Mouse (Mus musculus) cortical plate, adult 2 months (tissue): ENCODE results near the gene Pzp.

Source experiments
- CTCF ChIP-seq: fragments of 200-500 bp; IDR thresholded peaks from 2 replicates; pipeline ENCODE4 v1.5.1; 2011; ENCODE audit warnings: mild to moderate bottlenecking, control low read depth, low read length; ENCODE audit not compliant: insufficient read depth; ENCODE audit errors: extremely low read depth
- POLR2A ChIP-seq: fragments of 200-500 bp; IDR thresholded peaks from 2 replicates; pipeline ENCODE4 v1.6.1; 2011; ENCODE audit warnings: mild to moderate bottlenecking, low read length, control low read depth; ENCODE audit not compliant: insufficient read depth; ENCODE audit errors: extremely low read depth

GRCm38 (mm10) chr6:128438871-128439341, 87.6 kb downstream of the Pzp start:
- no peak for TF ChIP-seq CTCF
- TF ChIP-seq POLR2A, result no peak
